Mouse (Mus musculus): ENCODE measurements around the gene Cnih2.
A peak's percentile ranks its signal among the peaks of the same experiment; 100 is the strongest.
"Not testable (repeated sequence)": the region's sequence is repeated elsewhere in the genome, so short reads cannot be mapped to it uniquely, and the experiment has no call there.

The Cnih2 gene

DNA sequence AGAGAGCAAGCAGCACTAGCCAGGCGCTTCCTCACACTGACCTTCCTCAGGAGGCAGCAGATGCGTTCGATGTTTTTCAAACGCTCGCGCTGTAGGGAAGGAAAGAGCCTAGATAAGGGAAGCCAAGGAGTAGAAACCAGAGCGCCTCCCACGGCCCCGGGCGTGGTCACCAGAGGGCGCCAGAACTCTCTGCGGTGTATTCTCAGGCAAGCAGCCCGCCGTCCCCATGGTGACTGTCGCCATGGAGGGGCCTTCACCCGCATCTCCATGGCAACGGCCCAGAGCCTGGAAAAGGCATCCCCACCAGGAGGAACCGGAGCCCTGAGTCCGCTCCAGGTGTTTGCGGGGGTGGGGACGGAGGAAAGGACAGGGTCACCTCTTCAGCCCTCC lies 4.1 kb downstream of the Cnih2 start:
- peak; percentile 98 to 99 for DNase-seq (ENCODE audit: low spot score in 2 of 2)

DNA sequence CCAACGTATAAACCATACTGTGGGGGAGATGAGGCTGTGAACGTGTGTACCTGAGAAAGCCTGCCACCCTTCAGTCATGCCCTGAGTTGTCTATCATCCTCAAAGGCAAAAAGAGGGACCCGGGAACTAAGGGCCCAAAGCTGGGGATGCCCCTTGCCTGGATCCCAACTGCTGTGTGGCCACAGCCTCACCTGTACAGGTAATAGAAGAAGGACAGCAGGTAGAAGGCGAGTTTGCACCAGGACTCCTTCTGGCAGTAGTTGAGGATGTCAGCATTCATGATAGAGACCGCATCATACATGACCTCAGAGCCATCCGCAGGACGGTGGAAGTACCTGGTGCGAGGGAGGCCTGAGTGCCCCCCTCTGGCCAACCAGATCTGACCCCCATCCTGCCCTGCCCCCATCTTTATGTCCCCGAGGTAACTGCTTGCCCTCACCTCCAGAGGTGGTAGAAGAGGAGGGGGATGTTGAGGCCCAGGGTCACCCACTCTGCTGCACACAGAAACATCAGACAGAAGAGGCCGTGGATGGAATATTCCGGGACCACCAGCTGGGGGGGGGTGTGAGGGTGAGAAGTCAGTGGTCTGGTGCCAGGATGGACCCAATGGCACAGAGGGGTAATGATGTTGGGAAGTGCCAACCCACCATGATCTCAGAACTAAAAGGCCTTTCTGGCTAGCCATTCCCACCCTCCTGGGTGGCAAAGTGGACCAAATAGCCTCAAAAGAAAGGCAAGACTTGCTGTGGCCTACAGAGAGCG lies 4.7 kb downstream of the Cnih2 start:
- no peak for DNase-seq (ENCODE audit: low spot score in 2 of 2)

DNA sequence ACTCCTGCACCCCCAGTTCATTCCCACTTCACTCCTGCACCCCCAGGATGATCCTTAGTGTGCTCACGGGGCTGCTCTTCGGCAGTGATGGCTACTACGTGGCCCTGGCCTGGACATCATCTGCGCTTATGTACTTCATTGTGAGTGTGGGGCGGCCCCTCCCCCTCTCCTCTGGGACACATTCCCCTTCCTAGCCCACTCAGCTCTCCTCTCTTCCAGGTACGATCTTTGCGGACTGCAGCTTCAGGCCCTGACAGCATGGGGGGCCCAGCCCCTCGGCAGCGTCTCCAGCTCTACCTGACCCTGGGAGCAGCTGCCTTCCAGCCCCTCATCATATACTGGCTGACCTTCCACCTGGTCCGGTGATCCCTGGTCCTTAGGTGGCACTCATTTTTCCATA lies 6.2 kb downstream of the Cnih2 start:
- DNase-seq (ENCODE audit: low spot score in 2 of 2), result peak in 1 of 2 experiments; percentile 53

DNA sequence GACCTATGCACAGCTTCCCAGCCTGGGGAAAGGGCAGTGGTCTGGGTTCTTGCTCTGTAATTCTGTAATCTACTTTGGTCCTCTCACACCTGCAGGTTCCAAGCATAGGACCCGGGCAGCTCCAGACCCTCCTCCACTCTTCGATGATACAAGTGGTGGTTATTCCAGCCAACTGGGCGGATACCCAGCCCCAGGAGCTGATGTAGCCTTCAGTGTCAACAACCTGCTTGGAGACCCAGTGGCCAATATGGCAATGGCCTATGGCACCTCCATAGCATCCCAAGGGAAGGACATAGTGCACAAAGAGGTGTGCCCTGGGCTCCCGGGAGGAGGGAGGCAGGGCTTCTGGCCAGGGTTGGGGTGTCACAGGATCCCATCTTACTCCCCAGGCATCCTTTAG lies 9.0 kb downstream of the Cnih2 start:
- peak in 1 of 2 experiments; percentile 44 for DNase-seq (ENCODE audit: low spot score in 2 of 2)

DNA sequence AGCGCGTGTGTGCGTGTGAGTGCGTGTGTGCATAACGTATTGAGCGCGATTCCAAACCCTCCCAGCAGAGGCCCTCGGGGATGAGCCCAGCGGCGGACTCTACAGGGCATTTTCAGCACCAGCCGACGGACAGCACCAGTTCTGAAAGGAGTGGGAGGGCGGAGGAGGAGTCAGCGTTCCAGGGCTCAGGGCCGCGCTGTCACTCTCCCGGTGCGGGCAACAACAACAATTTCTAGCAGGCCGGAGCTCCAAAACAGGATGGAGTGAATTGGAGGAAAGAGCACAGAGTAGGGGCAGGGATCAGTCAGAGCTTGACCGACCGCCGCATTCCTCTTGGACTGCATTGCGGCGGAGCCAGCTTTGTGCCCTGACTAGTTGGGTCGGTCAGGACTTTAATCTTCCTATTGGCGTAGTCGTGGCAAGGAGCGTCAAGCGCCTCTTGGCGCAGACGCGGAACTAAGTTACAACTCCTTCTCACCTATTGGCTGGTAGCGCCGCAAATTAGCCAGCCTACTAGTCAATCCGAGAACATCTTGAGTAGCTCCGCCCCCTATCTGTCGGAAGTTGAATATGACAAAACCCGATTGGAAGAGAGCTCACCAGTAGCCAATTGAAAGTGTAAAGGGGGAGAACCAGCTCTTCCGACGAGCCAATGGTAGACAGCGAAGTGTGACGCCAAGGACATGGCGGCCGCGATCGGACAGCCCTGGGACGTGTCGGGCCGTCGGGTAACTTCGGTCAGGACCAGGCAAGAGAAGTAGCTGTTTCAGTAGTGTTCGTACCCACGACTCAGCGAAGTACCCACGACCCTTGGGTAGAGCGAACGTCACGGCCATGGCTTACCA lies 10.2 kb downstream of the Cnih2 start, which contains the start of gene Yif1a:
Yif1a (plus strand) TSS at position 655 of the 845 bp plus-strand sequence.
- DNase-seq (ENCODE audit: low spot score in 2 of 2), result peak; percentile 97 to 99

DNA sequence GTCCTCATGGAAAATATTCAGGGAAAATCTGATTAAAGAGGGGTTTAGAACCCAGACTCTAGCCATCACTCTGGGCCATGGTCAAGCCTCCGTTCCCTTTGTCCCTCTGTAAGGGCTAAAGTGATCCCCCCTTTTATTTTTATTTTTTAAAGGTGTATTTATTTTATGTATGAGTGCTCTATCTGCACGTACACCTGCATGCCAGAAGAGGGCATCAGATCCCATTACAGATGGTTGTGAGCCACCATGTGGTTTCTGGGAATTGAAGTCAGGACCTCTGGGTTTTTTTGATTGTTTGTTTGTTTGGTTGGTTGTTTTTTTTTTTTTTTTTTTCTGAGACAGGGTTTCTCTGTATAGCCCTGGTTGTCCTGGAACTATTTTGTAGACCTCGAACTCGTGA lies 11.8 kb downstream of the Cnih2 start:
- DNase-seq (ENCODE audit: low spot score in 2 of 2), result not testable (repeated sequence)

DNA sequence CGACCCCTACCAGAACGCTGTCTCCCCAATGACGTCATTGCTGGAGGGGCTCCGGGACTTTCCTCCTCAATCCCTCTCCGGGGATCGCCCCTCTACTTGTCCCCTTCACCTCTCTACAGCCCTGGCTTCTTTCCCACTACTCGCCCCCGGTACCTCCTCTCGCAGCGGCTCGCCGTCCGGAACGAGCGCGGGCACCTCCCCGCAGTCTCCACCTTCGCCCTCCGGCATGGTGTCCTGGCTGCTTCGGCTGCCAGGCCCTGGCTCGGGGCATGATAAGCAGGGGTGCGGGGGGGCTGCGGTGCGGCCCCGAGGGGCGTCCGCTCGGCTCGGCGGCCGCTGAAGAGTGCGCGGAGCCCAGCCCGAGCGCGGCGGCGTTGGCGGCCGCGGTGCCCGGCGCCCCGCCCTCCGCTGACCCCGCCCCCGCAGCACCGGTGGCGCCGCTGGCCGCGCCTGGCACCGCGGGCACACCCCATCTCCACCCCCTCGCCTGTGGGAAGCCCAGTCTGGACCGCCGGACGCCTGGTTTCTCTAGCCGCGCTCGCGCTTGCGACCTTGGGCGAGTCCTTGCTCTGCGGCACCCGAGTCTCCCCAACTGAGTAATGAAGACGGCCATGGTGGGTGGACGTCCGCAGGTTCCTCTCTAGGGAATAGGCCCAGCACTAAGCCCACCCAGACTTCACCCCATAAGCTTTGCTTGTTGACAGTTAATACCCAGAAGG lies 13.0 kb downstream of the Cnih2 start, which contains the start of gene Tmem151a:
Tmem151a (minus strand) TSS at position 387 of the 719 bp plus-strand sequence.
- DNase-seq (ENCODE audit: low spot score in 2 of 2), result peak; percentile 62 to 65

DNA sequence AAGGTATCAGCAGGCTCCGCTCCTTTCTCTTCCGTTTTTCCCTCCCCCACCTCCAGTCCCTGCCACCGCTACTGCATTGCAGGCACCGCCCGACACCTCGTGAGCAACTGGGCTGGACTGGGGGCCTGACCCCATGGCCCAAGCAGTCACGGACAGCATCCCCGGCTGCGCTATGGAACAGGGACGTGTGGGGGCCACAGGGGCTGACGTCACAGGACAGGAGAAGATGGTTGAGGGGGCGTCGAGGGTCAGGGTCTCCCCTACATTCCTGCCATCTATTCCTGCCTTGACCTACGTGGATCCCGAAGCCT lies 13.5 kb downstream of the Cnih2 start:
- DNase-seq (ENCODE audit: low spot score in 2 of 2), result peak in 1 of 2 experiments; percentile 67

DNA sequence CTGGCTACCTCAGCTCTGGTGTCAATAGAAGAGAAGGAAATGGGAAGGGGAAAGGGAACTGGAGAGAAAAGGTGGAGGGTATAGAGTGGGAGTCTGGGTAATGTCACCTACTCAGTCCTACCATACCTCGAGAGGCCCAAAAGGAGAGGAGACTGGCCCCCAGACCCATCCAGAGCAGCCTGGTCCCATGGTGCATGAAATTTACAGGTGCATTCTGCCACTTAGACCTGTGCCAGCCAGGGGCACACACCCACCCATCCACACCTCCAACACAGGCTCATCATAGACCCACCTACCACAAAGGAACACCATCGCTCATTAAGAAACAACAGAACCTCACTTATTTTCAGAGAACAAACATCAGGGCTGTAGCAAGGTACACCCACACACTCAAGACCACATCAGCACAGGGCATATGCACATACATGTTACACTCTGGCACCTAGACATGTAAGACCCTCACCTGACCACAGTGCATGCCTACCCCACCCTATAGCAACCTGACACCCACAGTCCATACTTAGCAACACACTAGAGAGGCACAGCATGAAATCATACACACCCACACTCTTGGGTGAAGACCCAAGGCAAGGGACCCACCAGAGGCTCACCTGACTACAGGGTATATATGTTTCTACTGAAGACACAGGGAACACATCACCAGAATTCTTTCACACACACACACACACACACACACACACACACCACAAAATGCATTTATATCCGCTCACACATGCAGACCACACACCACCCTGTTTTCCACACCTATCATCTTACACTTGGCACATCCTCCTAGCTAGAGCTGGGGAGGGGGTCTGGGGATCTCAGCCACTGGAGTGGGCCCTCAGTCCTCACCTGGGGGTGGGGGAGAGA lies 14.1 kb downstream of the Cnih2 start:
- DNase-seq (ENCODE audit: low spot score in 2 of 2), result peak; percentile 54 to 64

DNA sequence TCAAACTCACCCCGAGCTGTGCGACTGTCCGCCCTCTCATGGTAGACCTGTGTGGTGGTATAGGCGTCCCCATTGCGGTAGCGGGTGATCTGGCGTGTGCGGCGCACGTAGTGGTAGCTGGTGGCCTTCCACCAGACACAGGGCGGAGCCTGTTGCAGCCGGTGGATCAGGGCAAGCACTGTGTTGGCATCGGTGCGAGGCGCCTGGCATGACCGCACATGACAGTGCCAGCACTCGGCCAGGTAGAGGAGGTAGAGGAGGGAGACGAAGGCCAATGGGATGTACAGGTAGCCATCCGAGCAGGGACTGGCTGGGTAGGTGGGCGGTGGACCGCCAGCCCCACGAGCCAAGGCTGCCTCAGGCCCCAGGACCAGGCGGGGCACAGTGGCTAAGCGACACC lies 15.7 kb downstream of the Cnih2 start:
- DNase-seq (ENCODE audit: low spot score in 2 of 2), result no peak

DNA sequence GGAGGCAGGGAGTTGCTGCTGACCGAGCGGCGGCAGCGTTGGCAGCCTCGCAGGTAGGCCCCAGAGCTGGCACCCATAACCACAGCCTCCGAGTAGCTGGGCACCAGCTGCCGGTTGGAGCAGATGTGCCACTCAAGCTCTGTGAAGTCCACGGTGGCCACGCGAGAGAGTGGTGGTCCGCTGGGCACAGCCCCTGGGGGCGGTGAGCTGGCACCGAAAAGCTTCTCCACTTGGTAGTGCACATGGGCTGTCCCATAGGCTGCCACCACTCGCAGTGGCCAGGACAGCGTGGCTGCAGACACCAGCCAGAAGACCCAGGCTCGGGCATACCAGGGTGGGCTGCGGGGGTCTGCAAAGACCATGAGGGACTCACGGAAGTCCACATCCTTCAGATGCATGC lies 16.3 kb downstream of the Cnih2 start:
- no peak for DNase-seq (ENCODE audit: low spot score in 2 of 2)

DNA sequence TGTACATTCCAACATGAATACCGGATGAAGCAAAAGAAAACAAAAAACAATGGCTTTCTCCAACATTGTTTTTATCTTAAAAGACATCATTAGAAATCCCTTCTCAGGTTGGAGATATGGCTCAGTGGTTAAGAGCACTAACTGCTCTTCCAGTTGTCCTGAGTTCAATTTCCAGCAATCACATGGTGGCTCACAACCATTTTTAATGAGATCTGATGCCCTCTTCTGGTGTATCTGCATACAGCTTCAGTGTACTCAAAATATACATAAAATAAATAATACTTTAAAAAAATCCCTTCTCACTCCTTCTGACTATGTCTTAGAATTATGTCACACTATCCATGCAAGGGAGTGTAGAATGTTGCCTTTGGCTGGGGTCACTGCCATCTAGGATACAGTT lies 19.0 kb downstream of the Cnih2 start:
- no peak for DNase-seq (ENCODE audit: low spot score in 2 of 2)

DNA sequence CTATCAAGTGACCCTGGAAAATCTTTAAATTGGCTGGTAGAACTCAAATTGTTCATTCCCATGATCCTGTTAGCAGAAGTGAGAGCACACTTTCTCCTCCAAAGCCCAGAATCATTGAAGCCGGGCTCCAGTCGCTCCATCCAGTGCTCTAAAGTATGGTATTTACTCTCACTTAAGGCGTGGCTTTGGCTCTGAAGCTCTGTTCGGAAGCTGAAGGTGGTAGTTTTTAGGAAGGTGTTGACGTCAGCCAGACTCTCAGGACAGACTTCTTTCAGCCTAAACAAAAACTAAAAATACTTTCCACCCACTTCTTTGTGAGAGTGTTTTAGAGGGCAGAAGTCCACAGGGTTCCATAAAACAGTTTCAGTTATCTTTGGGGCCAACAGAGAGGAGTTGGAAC lies 24.8 kb downstream of the Cnih2 start:
- no peak for DNase-seq (ENCODE audit: low spot score in 2 of 2)

DNA sequence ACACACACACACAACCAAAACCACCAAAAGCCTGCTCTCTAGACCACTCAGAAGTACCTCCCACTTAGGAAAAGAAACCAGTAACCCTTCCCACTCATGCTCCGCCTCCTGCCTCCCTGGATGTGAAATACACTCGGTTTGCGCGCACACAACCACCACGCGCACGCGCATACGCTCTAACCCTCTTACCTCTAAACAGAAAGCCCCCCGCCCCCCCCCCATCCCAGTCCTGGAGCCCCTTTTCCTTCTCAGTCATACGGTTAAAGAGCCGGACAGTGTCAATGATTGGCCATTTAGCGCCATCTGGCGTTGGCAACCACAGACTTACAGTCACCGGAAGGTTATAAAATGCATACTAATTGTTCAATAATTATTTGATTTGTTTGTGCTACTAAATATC lies 25.3 kb downstream of the Cnih2 start:
- peak in 1 of 2 experiments; percentile 37 for DNase-seq (ENCODE audit: low spot score in 2 of 2)

DNA sequence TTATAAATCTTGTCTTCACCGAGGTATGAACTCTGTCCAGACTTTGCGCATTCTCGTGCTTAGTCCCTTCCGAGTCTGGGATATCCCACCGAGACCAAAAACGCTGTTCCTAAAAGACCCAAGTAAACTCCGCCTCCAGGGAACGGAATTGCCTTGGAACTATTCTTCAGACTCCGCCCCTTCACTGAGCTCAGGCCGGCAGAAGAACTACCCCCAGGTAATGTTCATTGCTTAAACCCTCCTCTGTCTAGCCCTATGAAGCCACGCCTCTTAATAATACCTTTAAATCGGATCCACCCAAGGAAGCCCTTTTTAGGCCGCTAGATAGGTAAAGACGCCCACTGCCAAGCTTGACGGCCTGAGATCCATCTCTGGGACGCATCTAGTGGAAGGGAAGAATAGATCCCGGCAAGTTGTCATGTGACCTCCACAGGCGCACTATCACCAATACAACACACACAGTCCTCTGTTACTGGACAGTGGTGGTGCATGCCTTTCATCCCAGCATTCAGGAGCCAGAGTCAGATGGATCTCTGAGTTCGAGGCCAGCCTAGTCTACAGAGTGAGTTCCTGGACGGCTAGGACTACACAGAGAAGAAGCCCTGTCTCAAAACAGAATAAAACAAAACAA lies 25.8 kb downstream of the Cnih2 start:
- no peak for DNase-seq (ENCODE audit: low spot score in 2 of 2)

DNA sequence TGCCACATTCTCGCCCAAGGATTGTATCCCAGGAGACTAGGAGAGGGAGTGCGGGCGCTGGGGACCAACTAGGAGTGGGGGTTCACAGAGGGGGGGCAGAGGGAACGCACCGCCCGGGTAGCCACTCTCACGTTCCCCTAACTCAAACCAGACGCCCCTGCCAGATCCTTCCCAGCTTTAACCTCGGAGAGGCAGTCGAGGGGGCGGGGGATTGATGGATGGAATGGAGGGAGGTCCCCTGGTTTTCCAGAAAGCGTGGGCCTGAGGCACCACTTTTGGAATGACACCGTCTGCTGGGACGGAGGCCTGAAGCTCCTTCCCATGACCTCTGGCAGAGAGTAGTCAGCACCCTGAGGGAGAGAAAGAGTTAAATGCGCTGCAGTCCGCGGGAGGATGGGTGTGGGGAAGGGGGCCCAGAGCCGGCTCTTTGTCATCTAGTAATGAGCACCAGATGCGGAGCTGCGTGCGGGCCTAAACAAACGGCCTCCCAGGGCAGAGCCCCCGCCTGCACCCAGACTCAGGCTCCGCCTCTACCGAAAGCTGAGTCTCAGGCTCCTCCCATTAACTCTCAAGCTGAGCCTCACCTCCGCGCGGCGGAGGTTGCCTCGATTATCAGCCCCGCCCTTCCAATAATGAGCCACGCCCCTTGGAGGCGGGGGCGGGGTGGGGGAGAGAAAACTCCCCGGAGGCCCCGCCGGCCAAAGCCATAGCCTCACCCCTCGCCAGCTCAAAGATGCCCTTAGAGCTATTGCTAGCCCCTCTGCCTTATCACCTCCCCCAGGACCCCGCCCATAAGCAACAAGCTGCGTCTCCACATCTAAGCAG lies 26.6 kb downstream of the Cnih2 start:
- DNase-seq (ENCODE audit: low spot score in 2 of 2), result peak; percentile 66 to 80

DNA sequence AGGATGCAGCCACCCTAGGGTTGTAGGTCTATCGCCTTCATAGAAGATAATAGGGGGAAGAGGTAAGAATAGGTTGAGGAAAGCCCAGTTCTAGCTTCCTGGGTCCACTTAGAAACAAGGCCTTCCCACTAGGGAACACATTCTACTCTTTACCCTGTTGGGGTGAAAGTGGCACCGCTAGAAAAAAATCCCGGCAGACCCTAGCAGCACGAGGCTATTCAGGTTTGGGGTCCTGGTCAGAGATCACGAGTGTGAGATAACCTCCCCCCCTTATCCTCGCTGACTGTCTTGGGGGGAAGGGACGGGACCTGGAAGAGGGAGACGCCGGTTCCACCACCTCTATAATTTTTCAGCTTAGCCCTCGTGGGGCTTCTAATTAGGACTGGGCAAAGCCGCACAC lies 27.2 kb downstream of the Cnih2 start:
- DNase-seq (ENCODE audit: low spot score in 2 of 2), result no peak

DNA sequence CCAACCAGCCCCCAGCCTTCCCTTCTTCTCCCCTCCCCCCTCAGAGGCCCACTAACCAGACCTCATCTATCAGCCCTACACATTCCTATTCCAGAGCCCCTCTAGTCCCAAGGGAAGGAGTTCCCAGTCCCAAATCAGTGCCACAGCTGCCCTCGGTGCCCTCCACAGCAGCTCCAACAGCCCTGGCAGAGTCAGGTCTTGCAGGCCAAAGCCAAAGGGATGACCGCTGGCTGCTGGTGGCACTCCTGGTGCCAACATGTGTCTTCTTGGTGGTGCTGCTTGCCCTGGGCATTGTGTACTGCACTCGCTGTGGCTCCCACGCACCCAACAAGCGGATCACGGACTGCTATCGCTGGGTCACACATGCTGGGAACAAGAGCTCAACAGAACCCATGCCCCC lies 28.3 kb downstream of the Cnih2 start:
- DNase-seq (ENCODE audit: low spot score in 2 of 2), result no peak

DNA sequence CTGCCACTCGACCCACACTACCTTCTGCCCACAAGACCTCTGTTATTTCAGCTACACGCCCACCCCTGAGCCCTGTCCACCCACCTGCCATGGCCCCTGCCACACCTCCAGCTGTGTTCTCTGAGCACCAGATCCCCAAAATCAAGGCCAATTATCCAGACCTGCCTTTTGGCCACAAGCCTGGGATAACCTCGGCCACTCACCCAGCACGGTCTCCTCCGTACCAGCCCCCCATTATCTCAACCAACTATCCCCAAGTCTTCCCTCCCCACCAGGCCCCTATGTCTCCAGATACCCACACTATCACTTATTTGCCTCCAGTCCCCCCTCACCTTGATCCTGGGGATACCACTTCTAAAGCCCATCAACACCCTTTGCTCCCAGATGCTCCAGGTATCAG lies 28.8 kb downstream of the Cnih2 start:
- DNase-seq (ENCODE audit: low spot score in 2 of 2), result no peak

All from right cerebral cortex, postnatal 10 days (tissue).